Mouse (Mus musculus) spleen, adult 2 months (tissue): ENCODE measurements around the gene Hoxa3.

Experiments used
- CTCF ChIP-seq: fragments of 200-500 bp; IDR thresholded peaks from 2 replicates; pipeline ENCODE4 v1.5.1; 2011; ENCODE audit warnings: mild to moderate bottlenecking, inconsistent platforms; ENCODE audit not compliant: insufficient read depth, insufficient read length, insufficient replicate concordance; ENCODE audit errors: extremely low read depth
- POLR2A ChIP-seq: fragments of 200-500 bp; IDR thresholded peaks from 2 replicates; pipeline ENCODE4 v1.6.1; 2011; ENCODE audit warnings: low read depth, low read length, inconsistent platforms

DNA sequence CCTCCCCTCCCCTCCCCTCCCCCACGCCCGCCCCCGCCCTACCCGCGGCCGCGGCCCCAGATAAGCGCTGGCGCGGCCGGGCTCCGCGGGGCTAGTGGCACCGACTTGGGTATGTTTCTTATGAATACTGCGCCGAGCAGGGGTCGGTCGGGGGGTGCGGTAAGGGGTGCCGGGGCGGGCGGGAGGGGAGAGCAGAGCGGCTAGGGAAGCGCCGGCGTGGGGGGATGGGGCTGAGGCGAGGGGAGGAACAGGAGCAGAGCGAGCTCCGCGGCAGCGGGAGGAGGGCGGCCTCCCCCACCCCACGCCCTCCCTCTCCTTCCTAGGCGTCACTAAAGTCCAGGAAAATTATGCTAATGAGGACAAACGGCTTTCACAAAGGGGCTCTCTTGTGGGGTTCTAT, 37.3 kb downstream of the Hoxa3 start:
- TF ChIP-seq POLR2A: no peak
- no peak for TF ChIP-seq CTCF
